Mouse (Mus musculus) urinary bladder, postnatal 25 days (tissue): Measurements from ENCODE around the gene Khdc1c.
"Not testable (repeated sequence)": the region's sequence is repeated elsewhere in the genome, so short reads cannot be mapped to it uniquely, and the experiment has no call there.

ENCODE experiments used
- DNase-seq: peaks from one replicate; pipeline ENCODE4 v3.0.0; 2022; ENCODE audit warnings: low spot score

Gene Khdc1c

GRCm38 (mm10) chr1:21368031-21368430, at the start of gene Khdc1c:
Gene Khdc1c (plus strand): TSS chr1:21368331.
- not testable (repeated sequence) for DNase-seq

GRCm38 (mm10) chr1:21320271-21320670, 47.9 kb upstream of the Khdc1c start:
- DNase-seq, result not testable (repeated sequence)

GRCm38 (mm10) chr1:21321656-21322055, 46.5 kb upstream of the Khdc1c start:
- no peak for DNase-seq

- no peak for DNase-seq
Measured at GRCm38 (mm10) chr1:21323996-21324574, 44.0 kb upstream of the Khdc1c start.

GRCm38 (mm10) chr1:21324633-21325032, 43.5 kb upstream of the Khdc1c start:
- DNase-seq, result no peak

- DNase-seq, result no peak
Measured at GRCm38 (mm10) chr1:21326733-21327132, 41.4 kb upstream of the Khdc1c start.

GRCm38 (mm10) chr1:21331161-21331560, 37.0 kb upstream of the Khdc1c start:
- not testable (repeated sequence) for DNase-seq

- no peak for DNase-seq
Measured at GRCm38 (mm10) chr1:21333222-21333973, 34.7 kb upstream of the Khdc1c start.

GRCm38 (mm10) chr1:21335836-21336235, 32.3 kb upstream of the Khdc1c start:
- DNase-seq, result no peak

GRCm38 (mm10) chr1:21340745-21341144, 27.4 kb upstream of the Khdc1c start:
- no peak for DNase-seq

- peak; percentile 39 for DNase-seq
Measured at GRCm38 (mm10) chr1:21344253-21344652, 23.9 kb upstream of the Khdc1c start.

- DNase-seq, result not testable (repeated sequence)
Measured at GRCm38 (mm10) chr1:21344752-21345151, 23.4 kb upstream of the Khdc1c start.

- no peak for DNase-seq
Measured at GRCm38 (mm10) chr1:21349341-21349740, 18.8 kb upstream of the Khdc1c start, which contains the start of gene Khdc1a. Gene Khdc1a (plus strand): TSS chr1:21349641.

- DNase-seq, result no peak
Measured at GRCm38 (mm10) chr1:21383256-21383655, 15.1 kb downstream of the Khdc1c start, which contains the start of gene Khdc1b. Gene Khdc1b (plus strand): TSS chr1:21383556.

- DNase-seq, result no peak
Measured at GRCm38 (mm10) chr1:21391138-21391671, 23.1 kb downstream of the Khdc1c start.

GRCm38 (mm10) chr1:21402804-21403203, 34.7 kb downstream of the Khdc1c start:
- no peak for DNase-seq

GRCm38 (mm10) chr1:21407266-21407665, 39.1 kb downstream of the Khdc1c start:
- no peak for DNase-seq

GRCm38 (mm10) chr1:21411331-21412196, 43.4 kb downstream of the Khdc1c start:
- no peak for DNase-seq

- DNase-seq, result no peak
Measured at GRCm38 (mm10) chr1:21412197-21412555, 44.0 kb downstream of the Khdc1c start.

GRCm38 (mm10) chr1:21419370-21419769, 51.2 kb downstream of the Khdc1c start:
- DNase-seq, result no peak
